Comparison of ENCODE assay signal across 27 mouse cellular contexts in genomic region chrX:131006698-131007097, GRCm38 (mm10).
"Had no signal": no experiment of that assay in that cellular context is flagged by ENCODE, and none has a peak within 500 bp of the region (broad histone marks: within the 10 kb centered on the region; RNA-seq: fewer than 3 reads in every experiment).

No protein-coding gene starts in this region.

- H3K27ac ChIP-seq: limb, embryonic 10.5 days; limb, embryonic 12.5 days; limb, embryonic 13.5 days; limb, embryonic 15.5 days; liver, embryonic 12.5 days; liver, embryonic 13.5 days; liver, embryonic 14.5 days; liver, embryonic 15.5 days; lung, embryonic 15.5 days; macrophage; midbrain, embryonic 10.5 days; midbrain, embryonic 12.5 days; midbrain, embryonic 13.5 days; midbrain, embryonic 15.5 days had no signal

- H3K27me3 ChIP-seq: limb, embryonic 12.5 days; limb, embryonic 13.5 days; limb, embryonic 15.5 days; liver, embryonic 12.5 days; liver, embryonic 13.5 days; liver, embryonic 15.5 days; lung, embryonic 15.5 days; megakaryocyte, embryonic 14.5 days; midbrain, embryonic 12.5 days; midbrain, embryonic 13.5 days; midbrain, embryonic 15.5 days had no signal

- H3K9ac ChIP-seq: limb, embryonic 12.5 days; limb, embryonic 13.5 days; limb, embryonic 15.5 days; liver, embryonic 12.5 days; liver, embryonic 13.5 days; liver, embryonic 14.5 days; liver, embryonic 15.5 days; liver, postnatal 0 days; lung, embryonic 14.5 days; lung, embryonic 15.5 days; midbrain, embryonic 12.5 days; midbrain, embryonic 13.5 days; midbrain, embryonic 15.5 days had no signal

- H3K36me3 ChIP-seq: limb, embryonic 10.5 days; limb, embryonic 12.5 days; limb, embryonic 13.5 days; limb, embryonic 15.5 days; liver, embryonic 12.5 days; liver, embryonic 13.5 days; liver, embryonic 15.5 days; lung, embryonic 15.5 days; midbrain, embryonic 10.5 days; midbrain, embryonic 12.5 days; midbrain, embryonic 13.5 days; midbrain, embryonic 15.5 days had no signal

- DNase-seq: left cerebral cortex, postnatal 4 days; liver; liver, embryonic 13.5 days; liver, postnatal 0 days; lung, adult 18-20 months; lung, adult 2 months; lung, embryonic 14.5 days; lung, postnatal 10 days; lung, postnatal 14 days; lung, postnatal 36 days; lung, postnatal 4 days; midbrain, embryonic 14.5 days had no signal

- H3K4me1 ChIP-seq: limb, embryonic 10.5 days; limb, embryonic 12.5 days; limb, embryonic 13.5 days; limb, embryonic 15.5 days; liver, embryonic 12.5 days; liver, embryonic 13.5 days; liver, embryonic 15.5 days; lung, embryonic 15.5 days; megakaryocyte, embryonic 14.5 days; midbrain, embryonic 10.5 days; midbrain, embryonic 12.5 days; midbrain, embryonic 13.5 days; midbrain, embryonic 15.5 days had no signal

- H3K9me3 ChIP-seq: limb, embryonic 10.5 days; limb, embryonic 12.5 days; limb, embryonic 13.5 days; limb, embryonic 15.5 days; liver, embryonic 12.5 days; liver, embryonic 13.5 days; liver, embryonic 15.5 days; lung, embryonic 15.5 days; megakaryocyte, embryonic 14.5 days; midbrain, embryonic 10.5 days; midbrain, embryonic 12.5 days; midbrain, embryonic 13.5 days; midbrain, embryonic 15.5 days had no signal

- H3K4me3 ChIP-seq: limb, embryonic 10.5 days; limb, embryonic 12.5 days; limb, embryonic 13.5 days; limb, embryonic 15.5 days; liver, embryonic 12.5 days; liver, embryonic 13.5 days; liver, embryonic 15.5 days; lung, embryonic 15.5 days; megakaryocyte, embryonic 14.5 days; midbrain, embryonic 10.5 days; midbrain, embryonic 12.5 days; midbrain, embryonic 13.5 days; midbrain, embryonic 15.5 days; myocyte had no signal
